In the genomic region with DNA sequence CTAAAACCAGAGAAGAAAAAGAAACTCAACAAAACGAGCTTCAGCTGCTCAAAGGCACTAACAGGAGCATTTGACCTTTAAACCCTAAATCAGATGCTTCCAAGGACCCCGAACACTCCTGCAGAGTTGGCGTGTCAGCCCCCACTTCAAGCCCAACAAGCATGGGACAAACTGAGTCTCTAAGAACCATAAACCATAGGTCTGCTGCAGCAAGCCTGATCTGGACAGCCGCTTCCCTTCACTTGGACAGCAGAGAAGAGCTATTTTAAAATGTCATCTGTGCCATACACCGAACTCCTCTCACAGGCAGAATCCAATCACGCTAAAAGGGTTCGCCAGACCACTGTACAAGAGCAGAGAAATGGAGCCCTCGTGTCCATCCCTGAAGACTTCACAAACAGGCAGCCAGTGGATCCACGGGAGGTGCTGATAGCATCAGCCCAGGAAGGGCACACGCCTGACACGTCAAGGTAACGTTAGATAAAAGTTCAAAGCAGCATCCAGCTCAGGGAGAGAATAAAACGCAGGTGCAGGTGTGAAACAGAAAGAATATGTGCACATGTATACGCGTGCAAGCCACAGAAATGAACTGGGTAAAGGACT, we compare ENCODE assay signal across 9 mouse cellular contexts. TPM values are rescaled to one million over a fixed set of nuclear protein-coding genes. Genes with fewer than 3 reads are reported as not detected.
DNase-seq lines count a peak whose midpoint lies in the region; ATAC-seq and TF ChIP-seq lines count a peak whose summit lies in the region.
"Had no signal": no experiment of that assay in that cellular context is flagged by ENCODE, and none has a peak within 500 bp of the region (broad histone marks: within the 10 kb centered on the region; RNA-seq: fewer than 3 reads in every experiment).

No protein-coding gene starts in this region.

- peaks cover 59% of the 10 kb centered on the region for H3K36me3 ChIP-seq in erythroblast, embryonic 14.5 days (ENCODE audit: control insufficient read depth)
- 0 out of 2 replicates have a peak, but pooled peaks cover 6% of the 10 kb centered on the region for H3K36me3 ChIP-seq in kidney, embryonic 16.5 days (ENCODE audit: insufficient read depth, low read length)
- peaks cover 7 to 23% of the 10 kb centered on the region in 2 experiments for H3K36me3 ChIP-seq in CH12.LX (replicated peaks in 1 of 2; ENCODE audit: control insufficient read depth in 1 of 2, insufficient read depth in 1 of 2, low read length in 1 of 2)
- H3K36me3 ChIP-seq in liver, embryonic 13.5 days: peaks cover 27% of the 10 kb centered on the region
- H3K36me3 ChIP-seq in hindbrain, embryonic 10.5 days: peaks cover 15% of the 10 kb centered on the region
- H3K36me3 ChIP-seq: midbrain, embryonic 15.5 days had no signal

- H3K9ac ChIP-seq in kidney, embryonic 16.5 days (replicated peaks; ENCODE audit: low read length): no peak overlapping the region
- no peak overlapping the region for H3K9ac ChIP-seq in CH12.LX (ENCODE audit: insufficient read depth, low read depth)
- H3K9ac ChIP-seq in liver, embryonic 13.5 days: peak overlapping the region; percentile 99
- H3K9ac ChIP-seq: midbrain, embryonic 15.5 days had no signal

- 48% methylated on average over 15 of the region's 15 CpGs for WGBS in kidney, embryonic 16.5 days
- WGBS in liver, embryonic 13.5 days (ENCODE audit: insufficient replicate concordance): 43% methylated on average over 15 of the region's 15 CpGs
- WGBS in hindbrain, embryonic 10.5 days: 68% methylated on average over 15 of the region's 15 CpGs

- in situ Hi-C loops in CH12.LX (cut with MboI; ENCODE audit: low pct_ligation_motif_present, low pct_unique_long_range_greater_than_20kb, low sequenced_read_pairs): no loop called here

- H3K27ac ChIP-seq in kidney, embryonic 16.5 days (ENCODE audit: low read length): no peak overlapping the region
- peak overlapping the region; percentile 67 for H3K27ac ChIP-seq in CH12.LX (ENCODE audit: insufficient read depth, low read depth)
- H3K27ac ChIP-seq in liver, embryonic 13.5 days: peak overlapping the region; percentile 75
- no peak overlapping the region for H3K27ac ChIP-seq in hindbrain, embryonic 10.5 days
- H3K27ac ChIP-seq: midbrain, embryonic 15.5 days had no signal

- H3K79me2 ChIP-seq in CH12.LX (replicated peaks; ENCODE audit: control insufficient read depth, extremely low read depth, insufficient read depth, poor library complexity, severe bottlenecking): peaks cover 58% of the 10 kb centered on the region

- ATAC-seq in erythroblast, adult 5-6 weeks (replicated peaks; ENCODE audit: low FRiP score, poor library complexity, severe bottlenecking): no peak
- ATAC-seq in kidney, embryonic 16.5 days (ENCODE audit: low FRiP score, low TSS enrichment): no peak
- no peak for ATAC-seq in liver, embryonic 13.5 days (ENCODE audit: low read depth)
- ATAC-seq in frontal cortex, adult (ENCODE audit: low TSS enrichment): no peak
- ATAC-seq: midbrain, embryonic 15.5 days had no signal

- H3K4me1 ChIP-seq in erythroblast, embryonic 14.5 days (ENCODE audit: control insufficient read depth): peaks cover 49% of the 10 kb centered on the region
- peaks cover 31% of the 10 kb centered on the region for H3K4me1 ChIP-seq in kidney, embryonic 16.5 days (ENCODE audit: insufficient read depth, low read length)
- peaks cover 12 to 47% of the 10 kb centered on the region in 2 experiments for H3K4me1 ChIP-seq in CH12.LX (ENCODE audit: control insufficient read depth in 1 of 2, insufficient read depth in 2 of 2)
- peaks cover 47% of the 10 kb centered on the region for H3K4me1 ChIP-seq in liver, embryonic 13.5 days (replicated peaks)
- peaks cover 39% of the 10 kb centered on the region for H3K4me1 ChIP-seq in hindbrain, embryonic 10.5 days (replicated peaks)

- no peak overlapping the region for H3K4me2 ChIP-seq in kidney, embryonic 16.5 days (replicated peaks; ENCODE audit: low read depth, low read length)
- H3K4me2 ChIP-seq in CH12.LX (ENCODE audit: insufficient read depth, low read depth, poor library complexity, severe bottlenecking): peak overlapping the region; percentile 97; the same call in 1 of the 2 replicates
- peak overlapping the region; percentile 65 for H3K4me2 ChIP-seq in liver, embryonic 13.5 days

- H3K4me3 ChIP-seq in erythroblast, embryonic 14.5 days (replicated peaks): peak overlapping the region; percentile 97
- no peak overlapping the region for H3K4me3 ChIP-seq in kidney, embryonic 16.5 days (ENCODE audit: low read length)
- peak overlapping the region in 1 of 3 experiments; percentile 2 for H3K4me3 ChIP-seq in CH12.LX (replicated peaks in 1 of 3; ENCODE audit: low read depth in 2 of 3, low read length in 2 of 3, poor library complexity in 1 of 3)
- H3K4me3 ChIP-seq in liver, embryonic 13.5 days (replicated peaks): peak overlapping the region; percentile 96
- H3K4me3 ChIP-seq in hindbrain, embryonic 10.5 days: no peak overlapping the region
- H3K4me3 ChIP-seq: midbrain, embryonic 15.5 days had no signal

- no peak for TF ChIP-seq EP300 in CH12.LX (IDR thresholded peaks at IDR 0.05; ENCODE audit: low read length)

- dilution Hi-C loops in CH12.LX (cut with MboI; ENCODE audit: extremely low pct_ligation_motif_present, extremely low pct_unique_long_range_greater_than_20kb, low sequenced_read_pairs): no loop called here

- H3K9me3 ChIP-seq in erythroblast, embryonic 14.5 days (ENCODE audit: control insufficient read depth, low read length): no peaks in the 10 kb centered on the region
- H3K9me3 ChIP-seq in kidney, embryonic 16.5 days (ENCODE audit: low read length): no peaks in the 10 kb centered on the region
- no peaks in the 10 kb centered on the region for H3K9me3 ChIP-seq in CH12.LX (replicated peaks; ENCODE audit: low read length)
- H3K9me3 ChIP-seq in liver, embryonic 13.5 days (replicated peaks): no peaks in the 10 kb centered on the region
- no peaks in the 10 kb centered on the region for H3K9me3 ChIP-seq in hindbrain, embryonic 10.5 days
- H3K9me3 ChIP-seq: midbrain, embryonic 15.5 days had no signal

- peak; percentile 27 for DNase-seq in kidney, postnatal 10 days
- DNase-seq in CH12.LX (ENCODE audit: extremely low read depth): no peak
- no peak for DNase-seq in liver, embryonic 13.5 days
- DNase-seq in hindbrain, embryonic 10.5 days (ENCODE audit: low spot score): no peak

- no peak for TF ChIP-seq CTCF in CH12.LX (conservative IDR thresholded peaks at IDR 0.05 in 1 of 2, IDR thresholded peaks at IDR 0.05 in 1 of 2; ENCODE audit: low read depth in 2 of 2, low read length in 2 of 2)

- H3K27me3 ChIP-seq in erythroblast, embryonic 14.5 days (ENCODE audit: control insufficient read depth): no peaks in the 10 kb centered on the region
- no peaks in the 10 kb centered on the region for H3K27me3 ChIP-seq in kidney, embryonic 16.5 days (ENCODE audit: insufficient read depth, low read length)
- H3K27me3 ChIP-seq in CH12.LX (replicated peaks): no peaks in the 10 kb centered on the region
- no peaks in the 10 kb centered on the region for H3K27me3 ChIP-seq in liver, embryonic 13.5 days
- H3K27me3 ChIP-seq in hindbrain, embryonic 10.5 days (ENCODE audit: insufficient read depth, poor library complexity, severe bottlenecking): no peaks in the 10 kb centered on the region
- H3K27me3 ChIP-seq: midbrain, embryonic 15.5 days had no signal

- no peak for TF ChIP-seq RAD21 in CH12.LX (IDR thresholded peaks at IDR 0.05; ENCODE audit: low read depth, low read length)

- TF ChIP-seq POLR2A in CH12.LX (IDR thresholded peaks at IDR 0.05; ENCODE audit: low read depth, low read length): no peak

TF ChIP-seq in CH12.LX, 34 proteins besides CTCF, POLR2A, EP300 and RAD21:
- TF ChIP-seq USF1 (IDR thresholded peaks at IDR 0.05; ENCODE audit: low read depth, low read length): no peak
- no peak for TF ChIP-seq IRF4 (IDR thresholded peaks at IDR 0.05; ENCODE audit: low read depth, low read length)
- no peak for TF ChIP-seq ZMIZ1 (IDR thresholded peaks at IDR 0.05; ENCODE audit: low read depth, low read length)
- TF ChIP-seq CHD2 (IDR thresholded peaks at IDR 0.05; ENCODE audit: low read length): no peak
- TF ChIP-seq MEF2A (IDR thresholded peaks at IDR 0.05; ENCODE audit: borderline replicate concordance, low read depth, low read length): no peak
- no peak for TF ChIP-seq ELF1 (IDR thresholded peaks at IDR 0.05; ENCODE audit: low read depth, low read length)
TF ChIP-seq in CH12.LX: peak in this region for 0.

RNA-seq across cellular contexts. Expression of gene Amfr, which starts 3.3 kb away (rescaled TPM):
- 5.4 and 6.9 TPM in 2 replicates for polyA plus RNA-seq in erythroblast, embryonic 14.5 days (2012)
- 14.2 and 30.7 TPM in 2 replicates for total RNA-seq in erythroblast, adult 5-6 weeks (2015; ENCODE audit: low replicate concordance)
- 46.3 and 50.1 TPM in 2 replicates for total RNA-seq in erythroblast, adult 5-6 weeks (2017; ENCODE audit: low replicate concordance)
- 37.5 and 45.5 TPM in 2 replicates for polyA plus RNA-seq in kidney, embryonic 16.5 days (2015; fragmentation: Nextera tagmentation; extraction: Ambion mirVana)
- total RNA-seq in CH12.LX (2012; rRNA removed) (101 and 126 TPM in 2 replicates), CH12.LX (2014; rRNA removed) (79.9 and 102 TPM in 2 replicates)
- polyA plus RNA-seq in CH12.LX (2012; ENCODE audit: insufficient read length, low read depth): 71.0 and 86.7 TPM in 2 replicates
- 44.1 and 45.6 TPM in 2 replicates for polyA plus RNA-seq in liver, embryonic 13.5 days (2015; fragmentation: Nextera tagmentation; extraction: Ambion mirVana)
- 41.4 and 48.4 TPM in 2 replicates for polyA plus RNA-seq in hindbrain, embryonic 10.5 days (2016; fragmentation: Nextera tagmentation; extraction: Ambion mirVana)

RNA-seq across cellular contexts. Expression of gene Nudt21, which starts 27.5 kb away (rescaled TPM):
- polyA plus RNA-seq in erythroblast, embryonic 14.5 days (2012): 30.8 and 33.7 TPM in 2 replicates
- 30.9 and 43.6 TPM in 2 replicates for total RNA-seq in erythroblast, adult 5-6 weeks (2015; ENCODE audit: low replicate concordance)
- total RNA-seq in erythroblast, adult 5-6 weeks (2017; ENCODE audit: low replicate concordance): 23.6 and 23.7 TPM in 2 replicates
- 112 and 115 TPM in 2 replicates for polyA plus RNA-seq in kidney, embryonic 16.5 days (2015; fragmentation: Nextera tagmentation; extraction: Ambion mirVana)
- total RNA-seq in CH12.LX (2012; rRNA removed) (138 and 142 TPM in 2 replicates), CH12.LX (2014; rRNA removed) (247 and 282 TPM in 2 replicates)
- 78.3 and 91.0 TPM in 2 replicates for polyA plus RNA-seq in CH12.LX (2012; ENCODE audit: insufficient read length, low read depth)
- polyA plus RNA-seq in liver, embryonic 13.5 days (2015; fragmentation: Nextera tagmentation; extraction: Ambion mirVana): 97.3 and 110 TPM in 2 replicates
- polyA plus RNA-seq in hindbrain, embryonic 10.5 days (2016; fragmentation: Nextera tagmentation; extraction: Ambion mirVana): 162 and 166 TPM in 2 replicates

RNA-seq across cellular contexts. Expression of gene Ogfod1, which starts 27.7 kb away (rescaled TPM):
- 0.05 and 0.07 TPM in 2 replicates for polyA plus RNA-seq in erythroblast, embryonic 14.5 days (2012)
- 1.7 and 6.7 TPM in 2 replicates for total RNA-seq in erythroblast, adult 5-6 weeks (2015; ENCODE audit: low replicate concordance)
- total RNA-seq in erythroblast, adult 5-6 weeks (2017; ENCODE audit: low replicate concordance): 2.0 and 2.5 TPM in 2 replicates
- polyA plus RNA-seq in kidney, embryonic 16.5 days (2015; fragmentation: Nextera tagmentation; extraction: Ambion mirVana): 11.3 and 12.7 TPM in 2 replicates
- total RNA-seq in CH12.LX (2012; rRNA removed): 16.6 and 20.1 TPM in 2 replicates
- total RNA-seq in CH12.LX (2014; rRNA removed): 23.4 and 26.9 TPM in 2 replicates
- 30.5 and 31.9 TPM in 2 replicates for polyA plus RNA-seq in CH12.LX (2012; ENCODE audit: insufficient read length, low read depth)
- 4.8 and 6.4 TPM in 2 replicates for polyA plus RNA-seq in liver, embryonic 13.5 days (2015; fragmentation: Nextera tagmentation; extraction: Ambion mirVana)
- 10.8 and 12.1 TPM in 2 replicates for polyA plus RNA-seq in hindbrain, embryonic 10.5 days (2016; fragmentation: Nextera tagmentation; extraction: Ambion mirVana)

Comparison
In these comparisons a context has a peak if more than half of its experiments do, and no peak if none do; other contexts are left out.
1. H3K4me3 ChIP-seq: peak in erythroblast, embryonic 14.5 days (single experiment) and liver, embryonic 13.5 days (single experiment); none in kidney, embryonic 16.5 days (single experiment) and hindbrain, embryonic 10.5 days (single experiment).
2. H3K27ac ChIP-seq: peak in CH12.LX (single experiment) and liver, embryonic 13.5 days (single experiment); none in kidney, embryonic 16.5 days (single experiment) and hindbrain, embryonic 10.5 days (single experiment).